Mouse (Mus musculus): ENCODE results near the gene Lmod2. TPM values are rescaled to one million over a fixed set of nuclear protein-coding genes. Genes with fewer than 3 reads are reported as not detected.

Lmod2 gene
- total and polyA plus RNA-seq, 2 experiments, result 0.37 TPM; not detected in 1

DNA sequence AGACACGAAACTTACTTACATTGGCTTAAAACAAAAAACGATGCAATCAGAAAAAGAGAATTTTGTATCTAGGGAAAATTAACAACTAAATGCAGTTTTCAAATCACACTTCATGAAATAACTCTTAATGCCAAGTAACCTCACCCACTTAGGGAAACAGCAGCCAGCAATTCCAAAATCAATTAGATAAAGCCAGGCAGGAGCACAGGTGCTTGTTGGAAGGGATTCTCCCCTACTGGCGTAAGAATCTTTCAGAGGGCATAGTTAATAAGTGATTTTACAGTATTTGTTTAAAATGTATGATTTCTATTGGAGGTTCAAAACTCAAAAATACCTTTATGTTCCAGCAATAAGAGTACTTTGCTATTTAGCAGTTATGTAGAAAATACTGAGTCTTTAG lies 45.4 kb downstream of the Lmod2 start:
- WGBS, result 60% methylated on average over 3 of the region's 3 CpGs

DNA sequence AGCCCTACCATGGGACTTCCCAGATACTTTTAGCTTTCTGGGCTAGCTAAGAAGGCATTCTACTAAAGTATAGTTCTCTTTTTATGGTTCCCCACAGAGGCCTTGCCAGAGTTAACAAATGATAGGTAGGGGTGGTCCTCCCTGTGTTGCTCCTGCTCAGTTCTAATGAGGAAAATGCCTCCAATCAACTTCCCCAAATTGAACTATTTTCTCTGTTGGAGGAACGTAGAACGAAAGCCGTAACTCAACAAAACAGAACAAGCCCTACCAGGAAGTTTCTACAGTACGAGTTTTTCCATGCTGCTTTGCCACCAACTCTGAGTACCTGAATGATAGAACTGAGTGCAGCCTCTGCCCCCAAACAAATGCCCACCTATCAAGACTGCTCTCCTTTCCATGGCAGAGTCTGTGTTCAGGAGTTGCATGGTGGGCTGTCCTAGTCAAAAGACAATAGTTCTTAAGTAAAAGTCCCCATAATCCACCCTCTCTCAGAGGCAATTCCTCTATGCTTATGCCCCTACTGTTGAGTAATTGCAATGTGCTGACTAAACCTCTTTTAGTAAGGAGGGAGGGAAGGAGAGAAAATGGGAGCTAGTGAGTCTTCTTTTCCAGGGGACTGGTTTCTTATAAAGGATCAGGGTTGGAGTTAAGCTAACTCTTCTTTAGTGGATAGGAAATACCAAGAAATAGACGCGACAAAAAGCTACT lies 47.9 kb downstream of the Lmod2 start:
- H3K4me3 ChIP-seq (ENCODE audit: insufficient read depth, low read depth, low read length), result no peak overlapping the region
- H3K9ac ChIP-seq (ENCODE audit: low read depth, low read length), result no peak overlapping the region
- WGBS, result 91% methylated on average over 6 of the region's 6 CpGs
- H3K27me3 ChIP-seq (ENCODE audit: control insufficient read depth, insufficient read depth, low read length), result no peaks in the 10 kb centered on the region
- no peaks in the 10 kb centered on the region; the same call in 1 of the 2 replicates for H3K36me3 ChIP-seq (ENCODE audit: control insufficient read depth, insufficient read depth, low read length)
- H3K4me1 ChIP-seq (ENCODE audit: control insufficient read depth, insufficient read depth, low read length), result peaks cover 35% of the 10 kb centered on the region
- TF ChIP-seq CTCF (IDR thresholded peaks at IDR 0.05; ENCODE audit: low read depth, low read length) (no peak), POLR2A (IDR thresholded peaks at IDR 0.05; ENCODE audit: extremely low read depth, insufficient read depth, low read length) (no peak)
- DNase-seq (ENCODE audit: extremely low read depth, low read depth, low spot score), result no peak
- H3K27ac ChIP-seq (replicated peaks; ENCODE audit: insufficient read depth, low read depth, low read length), result peak overlapping the region; percentile 21; the same call in 1 of the 2 replicates
- H3K79me2 ChIP-seq (ENCODE audit: control insufficient read depth, insufficient read depth, low read length), result peaks cover 31% of the 10 kb centered on the region

More for the DNA sequence above, 45.4 kb downstream of the Lmod2 start:
- Histone ChIP-seq H3K9ac (ENCODE audit: low read depth, low read length) (no peak overlapping the region), H3K79me2 (ENCODE audit: control insufficient read depth, insufficient read depth, low read length) (peaks cover 31% of the 10 kb centered on the region), H3K4me1 (ENCODE audit: control insufficient read depth, insufficient read depth, low read length) (peaks cover 33% of the 10 kb centered on the region), H3K27me3 (ENCODE audit: control insufficient read depth, insufficient read depth, low read length) (no peaks in the 10 kb centered on the region), H3K36me3 (ENCODE audit: control insufficient read depth, insufficient read depth, low read length) (no peaks in the 10 kb centered on the region; the same call in 1 of the 2 replicates), H3K27ac (replicated peaks; ENCODE audit: insufficient read depth, low read depth, low read length) (no peak overlapping the region), H3K4me3 (ENCODE audit: insufficient read depth, low read depth, low read length) (no peak overlapping the region)
- no peak for TF ChIP-seq CTCF (IDR thresholded peaks at IDR 0.05; ENCODE audit: low read depth, low read length)
- no peak for TF ChIP-seq POLR2A (IDR thresholded peaks at IDR 0.05; ENCODE audit: extremely low read depth, insufficient read depth, low read length)
- DNase-seq (ENCODE audit: extremely low read depth, low read depth, low spot score), result peak; percentile 91

DNA sequence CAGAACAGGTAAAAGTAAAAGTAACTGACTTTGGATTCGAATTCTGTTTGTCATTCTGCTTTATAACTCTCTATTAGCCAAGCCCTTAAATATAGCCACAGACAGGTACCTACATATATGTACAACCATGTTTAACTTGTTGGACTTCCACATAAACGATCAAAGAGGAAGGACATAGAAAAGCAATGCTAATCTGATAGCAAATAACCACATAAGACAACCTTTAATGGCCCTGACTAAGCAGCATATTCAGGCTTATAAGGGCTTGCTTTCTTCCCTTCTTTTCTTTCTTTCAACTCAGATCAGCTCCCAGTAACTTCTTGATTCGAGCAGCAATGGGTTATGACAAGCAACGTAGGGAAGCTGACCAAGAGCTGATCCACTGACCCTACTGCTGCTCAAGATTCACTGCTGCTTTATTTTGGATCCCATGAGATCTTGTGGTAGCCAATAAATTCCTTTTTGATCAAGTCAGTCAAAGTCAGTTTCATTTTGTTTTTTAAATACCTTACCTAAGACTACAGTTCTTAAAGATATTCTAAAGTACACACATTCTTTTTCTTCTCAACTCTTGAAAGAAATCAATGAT lies 49.6 kb downstream of the Lmod2 start:
- Histone ChIP-seq H3K27me3 (ENCODE audit: control insufficient read depth, insufficient read depth, low read length) (no peaks in the 10 kb centered on the region), H3K9ac (ENCODE audit: low read depth, low read length) (no peak overlapping the region), H3K4me3 (ENCODE audit: insufficient read depth, low read depth, low read length) (no peak overlapping the region), H3K79me2 (ENCODE audit: control insufficient read depth, insufficient read depth, low read length) (peaks cover 30% of the 10 kb centered on the region), H3K27ac (replicated peaks; ENCODE audit: insufficient read depth, low read depth, low read length) (no peak overlapping the region), H3K36me3 (ENCODE audit: control insufficient read depth, insufficient read depth, low read length) (no peaks in the 10 kb centered on the region; the same call in 1 of the 2 replicates), H3K4me1 (ENCODE audit: control insufficient read depth, insufficient read depth, low read length) (peaks cover 29% of the 10 kb centered on the region)
- TF ChIP-seq CTCF (IDR thresholded peaks at IDR 0.05; ENCODE audit: low read depth, low read length) (no peak), POLR2A (IDR thresholded peaks at IDR 0.05; ENCODE audit: extremely low read depth, insufficient read depth, low read length) (no peak)
- WGBS, result 55% methylated on average over 4 of the region's 4 CpGs
- DNase-seq (ENCODE audit: extremely low read depth, low read depth, low spot score), result no peak

DNA sequence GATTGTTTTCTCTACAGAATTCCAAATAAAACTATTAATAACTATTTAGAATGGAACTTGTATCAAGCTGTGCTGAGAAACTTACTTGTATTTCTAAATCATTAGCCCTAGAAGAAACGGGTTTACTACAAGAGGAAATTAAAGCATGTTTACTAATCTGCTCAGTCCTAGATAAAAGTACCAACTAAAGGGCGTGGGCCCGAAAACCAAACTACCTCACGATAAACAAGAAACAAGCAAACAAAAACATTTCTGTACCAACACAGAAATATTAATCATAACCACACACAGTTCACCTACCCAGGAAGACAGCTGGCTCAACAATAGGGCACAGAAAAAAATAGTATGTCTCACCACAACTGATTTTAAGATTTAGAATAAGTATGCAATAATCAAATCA lies 50.8 kb downstream of the Lmod2 start:
- no peak overlapping the region for H3K27ac ChIP-seq (replicated peaks; ENCODE audit: insufficient read depth, low read depth, low read length)
- H3K36me3 ChIP-seq (ENCODE audit: control insufficient read depth, insufficient read depth, low read length), result no peaks in the 10 kb centered on the region; the same call in 1 of the 2 replicates
- H3K4me1 ChIP-seq (ENCODE audit: control insufficient read depth, insufficient read depth, low read length), result peaks cover 24% of the 10 kb centered on the region
- TF ChIP-seq CTCF (IDR thresholded peaks at IDR 0.05; ENCODE audit: low read depth, low read length), result no peak
- no peak for TF ChIP-seq POLR2A (IDR thresholded peaks at IDR 0.05; ENCODE audit: extremely low read depth, insufficient read depth, low read length)
- H3K79me2 ChIP-seq (ENCODE audit: control insufficient read depth, insufficient read depth, low read length), result peaks cover 30% of the 10 kb centered on the region
- 48% methylated on average over 4 of the region's 4 CpGs for WGBS
- no peaks in the 10 kb centered on the region for H3K27me3 ChIP-seq (ENCODE audit: control insufficient read depth, insufficient read depth, low read length)
- H3K9ac ChIP-seq (ENCODE audit: low read depth, low read length), result no peak overlapping the region
- no peak overlapping the region for H3K4me3 ChIP-seq (ENCODE audit: insufficient read depth, low read depth, low read length)
- DNase-seq (ENCODE audit: extremely low read depth, low read depth, low spot score), result no peak

DNA sequence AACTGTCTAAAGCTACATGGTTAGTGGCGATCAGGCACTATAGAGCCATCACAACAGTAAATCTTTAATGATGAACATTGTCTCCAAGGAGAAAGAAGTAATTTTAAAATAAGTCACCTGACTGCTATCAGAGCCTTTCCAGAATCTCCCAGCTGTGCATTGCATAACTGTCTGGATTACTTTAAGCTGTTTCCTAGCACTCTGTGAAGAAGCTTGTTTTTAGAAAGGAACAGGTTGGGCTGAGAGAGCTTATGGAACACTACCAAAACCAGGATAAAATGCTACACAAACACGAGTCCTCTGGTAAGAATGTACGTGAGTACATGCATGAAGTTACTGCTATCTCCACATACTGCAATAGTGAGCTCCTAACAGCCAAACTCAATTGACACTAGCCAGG lies 53.2 kb downstream of the Lmod2 start:
- no peak for DNase-seq (ENCODE audit: extremely low read depth, low read depth, low spot score)
- TF ChIP-seq CTCF (IDR thresholded peaks at IDR 0.05; ENCODE audit: low read depth, low read length), result no peak
- WGBS, result 70% methylated on average over 3 of the region's 3 CpGs
- H3K27ac ChIP-seq (replicated peaks; ENCODE audit: insufficient read depth, low read depth, low read length), result no peak overlapping the region
- no peaks in the 10 kb centered on the region for H3K27me3 ChIP-seq (ENCODE audit: control insufficient read depth, insufficient read depth, low read length)
- H3K9ac ChIP-seq (ENCODE audit: low read depth, low read length), result no peak overlapping the region
- H3K4me1 ChIP-seq (ENCODE audit: control insufficient read depth, insufficient read depth, low read length), result peaks cover 10% of the 10 kb centered on the region
- peaks cover 16% of the 10 kb centered on the region for H3K79me2 ChIP-seq (ENCODE audit: control insufficient read depth, insufficient read depth, low read length)
- H3K36me3 ChIP-seq (ENCODE audit: control insufficient read depth, insufficient read depth, low read length), result no peaks in the 10 kb centered on the region
- H3K4me3 ChIP-seq (ENCODE audit: insufficient read depth, low read depth, low read length), result no peak overlapping the region

DNA sequence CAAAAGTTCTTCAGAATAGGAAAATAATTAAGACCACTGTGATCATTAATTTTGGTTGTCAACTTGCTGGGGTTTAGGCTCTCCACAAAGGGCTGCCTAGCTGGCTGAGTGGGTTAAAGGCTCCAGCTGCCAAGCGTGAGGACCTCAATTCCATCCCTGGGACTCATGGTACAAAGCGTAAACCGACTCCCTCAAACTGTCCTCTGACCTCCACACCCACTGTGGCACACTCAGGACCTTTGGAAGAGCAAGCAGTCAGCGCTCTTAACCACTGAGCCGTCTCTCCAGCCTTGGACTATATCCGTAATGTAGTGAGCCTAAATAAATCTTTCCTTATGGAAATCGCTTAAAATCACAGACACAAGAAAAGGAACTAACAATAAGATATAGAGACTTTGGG lies 54.0 kb downstream of the Lmod2 start:
- Histone ChIP-seq H3K9ac (ENCODE audit: low read depth, low read length) (no peak overlapping the region), H3K79me2 (ENCODE audit: control insufficient read depth, insufficient read depth, low read length) (peaks cover 21% of the 10 kb centered on the region), H3K36me3 (ENCODE audit: control insufficient read depth, insufficient read depth, low read length) (no peaks in the 10 kb centered on the region), H3K27ac (replicated peaks; ENCODE audit: insufficient read depth, low read depth, low read length) (no peak overlapping the region), H3K27me3 (ENCODE audit: control insufficient read depth, insufficient read depth, low read length) (no peaks in the 10 kb centered on the region), H3K4me3 (ENCODE audit: insufficient read depth, low read depth, low read length) (no peak overlapping the region), H3K4me1 (ENCODE audit: control insufficient read depth, insufficient read depth, low read length) (peaks cover 10% of the 10 kb centered on the region)
- peak; percentile 84 for DNase-seq (ENCODE audit: extremely low read depth, low read depth, low spot score)
- 26% methylated on average over 7 of the region's 7 CpGs for WGBS
- TF ChIP-seq POLR2A (IDR thresholded peaks at IDR 0.05; ENCODE audit: extremely low read depth, insufficient read depth, low read length), result no peak
- no peak for TF ChIP-seq CTCF (IDR thresholded peaks at IDR 0.05; ENCODE audit: low read depth, low read length)

Other genes starting within 250 kb of the Lmod2 start
- gene Iqub, start 82.7 kb upstream of the Lmod2 start, total RNA-seq (2014; rRNA removed), result not detected in 2 replicates
- not detected in 2 replicates for gene Iqub, start 82.7 kb upstream of the Lmod2 start, polyA plus RNA-seq (2012; rRNA removed)
- 65.2 and 101 TPM in 2 replicates for gene Ndufa5, start 69.7 kb upstream of the Lmod2 start, total RNA-seq (2014; rRNA removed)
- gene Ndufa5, start 69.7 kb upstream of the Lmod2 start, polyA plus RNA-seq (2012; rRNA removed), result 5.2 and 6.3 TPM in 2 replicates
- gene Asb15, start 69.6 kb upstream of the Lmod2 start, total RNA-seq (2014; rRNA removed), result not detected in 2 replicates
- gene Asb15, start 69.6 kb upstream of the Lmod2 start, polyA plus RNA-seq (2012; rRNA removed), result not detected in 2 replicates
- gene Wasl, start 67.2 kb downstream of the Lmod2 start, total RNA-seq (2014; rRNA removed), result 36.9 and 40.9 TPM in 2 replicates
- gene Wasl, start 67.2 kb downstream of the Lmod2 start, polyA plus RNA-seq (2012; rRNA removed), result 29.4 and 44.5 TPM in 2 replicates
- gene Hyal6, start 135.5 kb downstream of the Lmod2 start, total RNA-seq (2014; rRNA removed), result not detected in 2 replicates
- gene Hyal6, start 135.5 kb downstream of the Lmod2 start, polyA plus RNA-seq (2012; rRNA removed), result not detected in 2 replicates
- under 0.01 TPM in 1 of 2 replicates, not detected in the other for gene Hyal4, start 150.6 kb downstream of the Lmod2 start, total RNA-seq (2014; rRNA removed)
- gene Hyal4, start 150.6 kb downstream of the Lmod2 start, polyA plus RNA-seq (2012; rRNA removed), result not detected in 2 replicates
- gene Spam1, start 193.4 kb downstream of the Lmod2 start, total RNA-seq (2014; rRNA removed), result not detected in 2 replicates
- not detected in 2 replicates for gene Spam1, start 193.4 kb downstream of the Lmod2 start, polyA plus RNA-seq (2012; rRNA removed)

Data from liver, adult 2 months (tissue).